Mouse (Mus musculus): Measurements from ENCODE around the gene Trim16. TPM values are rescaled to one million over a fixed set of nuclear protein-coding genes. Genes with fewer than 3 reads are reported as not detected.

Gene Trim16
- polyA plus RNA-seq (2014; fragmentation: Nextera tagmentation; extraction: Ambion mirVana), result 5.3 and 6.4 TPM in 2 replicates

- 0 out of 2 replicates have a peak, but pooled peaks cover 2% of the 10 kb centered on the region for H3K4me1 ChIP-seq (replicated peaks; ENCODE audit: control insufficient read depth, insufficient read depth, low read length)
- H3K36me3 ChIP-seq (ENCODE audit: control insufficient read depth, insufficient read depth, low read length), result no peaks in the 10 kb centered on the region
- DNase-seq (ENCODE audit: low spot score) (peak; percentile 53), ATAC-seq (ENCODE audit: low FRiP score) (peak; percentile 53)
- peak within 1 kb of the TSS; percentile 19 for H3K4me3 ChIP-seq (ENCODE audit: low read depth, low read length)
- H3K9me3 ChIP-seq (ENCODE audit: control insufficient read depth, low read length), result no peaks in the 10 kb centered on the region
- peak within 1 kb of the TSS; percentile 50 for H3K4me2 ChIP-seq (replicated peaks; ENCODE audit: low read depth, low read length)
- peak within 1 kb of the TSS; percentile 16 for H3K9ac ChIP-seq (ENCODE audit: low read depth, low read length)
- no peaks in the 10 kb centered on the region for H3K27me3 ChIP-seq (ENCODE audit: control insufficient read depth, insufficient read depth, low read length)
- WGBS, result 16% methylated on average over 15 of the region's 15 CpGs
- 0 out of 2 replicates have a peak within 1 kb of the TSS, but pooled peaks have one; percentile 18 for H3K27ac ChIP-seq (ENCODE audit: low read depth, low read length)
Observed at GRCm38 (mm10) chr11:62820059-62820541, at the start of gene Trim16. TSS of gene Trim16 (plus strand) at chr11:62820231.

- Histone ChIP-seq H3K4me3 (ENCODE audit: low read depth, low read length) (no peak overlapping the region), H3K36me3 (ENCODE audit: control insufficient read depth, insufficient read depth, low read length) (peaks cover 21% of the 10 kb centered on the region), H3K9me3 (ENCODE audit: control insufficient read depth, low read length) (peaks cover 11% of the 10 kb centered on the region), H3K9ac (ENCODE audit: low read depth, low read length) (no peak overlapping the region), H3K27ac (ENCODE audit: low read depth, low read length) (no peak overlapping the region), H3K4me2 (replicated peaks; ENCODE audit: low read depth, low read length) (no peak overlapping the region), H3K27me3 (ENCODE audit: control insufficient read depth, insufficient read depth, low read length) (no peaks in the 10 kb centered on the region), H3K4me1 (replicated peaks; ENCODE audit: control insufficient read depth, insufficient read depth, low read length) (no peaks in the 10 kb centered on the region)
- 90% methylated on average over 7 of the region's 7 CpGs for WGBS
- DNase-seq (ENCODE audit: low spot score) (no peak), ATAC-seq (ENCODE audit: low FRiP score) (no peak)
Observed at GRCm38 (mm10) chr11:62776510-62776909, 43.5 kb upstream of the Trim16 start.

GRCm38 (mm10) chr11:62788935-62789616, 31.0 kb upstream of the Trim16 start, which contains the start of gene Zfp286:
TSS of gene Zfp286 (minus strand) at chr11:62789462.
- 8% methylated on average over 34 of the region's 34 CpGs for WGBS
- Histone ChIP-seq H3K27ac (ENCODE audit: low read depth, low read length) (no peak within 1 kb of the TSS), H3K4me1 (replicated peaks; ENCODE audit: control insufficient read depth, insufficient read depth, low read length) (no peaks in the 10 kb centered on the region), H3K36me3 (ENCODE audit: control insufficient read depth, insufficient read depth, low read length) (peaks cover 4% of the 10 kb centered on the region; the same call in 1 of the 2 replicates), H3K9ac (ENCODE audit: low read depth, low read length) (peak within 1 kb of the TSS; percentile 78), H3K9me3 (ENCODE audit: control insufficient read depth, low read length) (no peaks in the 10 kb centered on the region), H3K27me3 (ENCODE audit: control insufficient read depth, insufficient read depth, low read length) (no peaks in the 10 kb centered on the region), H3K4me2 (replicated peaks; ENCODE audit: low read depth, low read length) (peak within 1 kb of the TSS; percentile 63), H3K4me3 (ENCODE audit: low read depth, low read length) (peak within 1 kb of the TSS; percentile 59)
- peak; percentile 95 for ATAC-seq (ENCODE audit: low FRiP score)
- peak; percentile 96 for DNase-seq (ENCODE audit: low spot score)

- no peak overlapping the region for H3K27ac ChIP-seq (ENCODE audit: low read depth, low read length)
- H3K4me3 ChIP-seq (ENCODE audit: low read depth, low read length), result peak overlapping the region; percentile 59
- H3K36me3 ChIP-seq (ENCODE audit: control insufficient read depth, insufficient read depth, low read length), result no peaks in the 10 kb centered on the region; the same call in 1 of the 2 replicates
- DNase-seq (ENCODE audit: low spot score) (no peak), ATAC-seq (ENCODE audit: low FRiP score) (no peak)
- H3K4me2 ChIP-seq (replicated peaks; ENCODE audit: low read depth, low read length), result peak overlapping the region; percentile 63
- 58% methylated on average over 3 of the region's 3 CpGs for WGBS
- no peaks in the 10 kb centered on the region for H3K27me3 ChIP-seq (ENCODE audit: control insufficient read depth, insufficient read depth, low read length)
- no peaks in the 10 kb centered on the region for H3K4me1 ChIP-seq (replicated peaks; ENCODE audit: control insufficient read depth, insufficient read depth, low read length)
- H3K9me3 ChIP-seq (ENCODE audit: control insufficient read depth, low read length), result no peaks in the 10 kb centered on the region
- peak overlapping the region; percentile 66 for H3K9ac ChIP-seq (ENCODE audit: low read depth, low read length)
Observed at GRCm38 (mm10) chr11:62789617-62789936, 30.5 kb upstream of the Trim16 start.

GRCm38 (mm10) chr11:62804119-62804518, 15.9 kb upstream of the Trim16 start:
- no peak for DNase-seq (ENCODE audit: low spot score)
- no peaks in the 10 kb centered on the region for H3K27me3 ChIP-seq (ENCODE audit: control insufficient read depth, insufficient read depth, low read length)
- no peak overlapping the region for H3K4me2 ChIP-seq (replicated peaks; ENCODE audit: low read depth, low read length)
- no peaks in the 10 kb centered on the region for H3K4me1 ChIP-seq (replicated peaks; ENCODE audit: control insufficient read depth, insufficient read depth, low read length)
- no peak overlapping the region for H3K4me3 ChIP-seq (ENCODE audit: low read depth, low read length)
- no peak overlapping the region for H3K9ac ChIP-seq (ENCODE audit: low read depth, low read length)
- no peak for ATAC-seq (ENCODE audit: low FRiP score)
- WGBS, result 50% methylated on average over 13 of the region's 13 CpGs
- no peaks in the 10 kb centered on the region for H3K9me3 ChIP-seq (ENCODE audit: control insufficient read depth, low read length)
- H3K27ac ChIP-seq (ENCODE audit: low read depth, low read length), result no peak overlapping the region
- H3K36me3 ChIP-seq (ENCODE audit: control insufficient read depth, insufficient read depth, low read length), result no peaks in the 10 kb centered on the region

- H3K9ac ChIP-seq (ENCODE audit: low read depth, low read length), result no peak overlapping the region
- no peak overlapping the region for H3K27ac ChIP-seq (ENCODE audit: low read depth, low read length)
- no peaks in the 10 kb centered on the region for H3K4me1 ChIP-seq (replicated peaks; ENCODE audit: control insufficient read depth, insufficient read depth, low read length)
- no peaks in the 10 kb centered on the region for H3K9me3 ChIP-seq (ENCODE audit: control insufficient read depth, low read length)
- no peaks in the 10 kb centered on the region for H3K36me3 ChIP-seq (ENCODE audit: control insufficient read depth, insufficient read depth, low read length)
- DNase-seq (ENCODE audit: low spot score), result no peak
- no peak for ATAC-seq (ENCODE audit: low FRiP score)
- H3K4me2 ChIP-seq (replicated peaks; ENCODE audit: low read depth, low read length), result no peak overlapping the region
- 78% methylated on average over 2 of the region's 2 CpGs for WGBS
- H3K4me3 ChIP-seq (ENCODE audit: low read depth, low read length), result no peak overlapping the region
- no peaks in the 10 kb centered on the region for H3K27me3 ChIP-seq (ENCODE audit: control insufficient read depth, insufficient read depth, low read length)
Observed at GRCm38 (mm10) chr11:62807965-62808364, 12.1 kb upstream of the Trim16 start.

- ATAC-seq (ENCODE audit: low FRiP score), result no peak
- peak; percentile 28 for DNase-seq (ENCODE audit: low spot score)
- 72% methylated on average over 4 of the region's 4 CpGs for WGBS
Observed at GRCm38 (mm10) chr11:62809201-62809600, 10.8 kb upstream of the Trim16 start.

GRCm38 (mm10) chr11:62812268-62812667, 7.8 kb upstream of the Trim16 start:
- Histone ChIP-seq H3K36me3 (ENCODE audit: control insufficient read depth, insufficient read depth, low read length) (no peaks in the 10 kb centered on the region), H3K9ac (ENCODE audit: low read depth, low read length) (no peak overlapping the region), H3K27me3 (ENCODE audit: control insufficient read depth, insufficient read depth, low read length) (no peaks in the 10 kb centered on the region), H3K4me3 (ENCODE audit: low read depth, low read length) (no peak overlapping the region), H3K4me2 (replicated peaks; ENCODE audit: low read depth, low read length) (no peak overlapping the region), H3K4me1 (replicated peaks; ENCODE audit: control insufficient read depth, insufficient read depth, low read length) (no peaks in the 10 kb centered on the region), H3K27ac (ENCODE audit: low read depth, low read length) (no peak overlapping the region), H3K9me3 (ENCODE audit: control insufficient read depth, low read length) (no peaks in the 10 kb centered on the region)
- no peak for ATAC-seq (ENCODE audit: low FRiP score)
- no peak for DNase-seq (ENCODE audit: low spot score)
- WGBS, result 85% methylated on average over 6 of the region's 6 CpGs

More at GRCm38 (mm10) chr11:62809201-62809600, 10.8 kb upstream of the Trim16 start:
- H3K27me3 ChIP-seq (ENCODE audit: control insufficient read depth, insufficient read depth, low read length), result no peaks in the 10 kb centered on the region
- H3K9me3 ChIP-seq (ENCODE audit: control insufficient read depth, low read length), result no peaks in the 10 kb centered on the region
- H3K27ac ChIP-seq (ENCODE audit: low read depth, low read length), result no peak overlapping the region
- no peaks in the 10 kb centered on the region for H3K36me3 ChIP-seq (ENCODE audit: control insufficient read depth, insufficient read depth, low read length)
- H3K9ac ChIP-seq (ENCODE audit: low read depth, low read length), result no peak overlapping the region
- no peak overlapping the region for H3K4me2 ChIP-seq (replicated peaks; ENCODE audit: low read depth, low read length)
- H3K4me3 ChIP-seq (ENCODE audit: low read depth, low read length), result no peak overlapping the region
- H3K4me1 ChIP-seq (replicated peaks; ENCODE audit: control insufficient read depth, insufficient read depth, low read length), result no peaks in the 10 kb centered on the region

GRCm38 (mm10) chr11:62813497-62813896, 6.5 kb upstream of the Trim16 start:
- DNase-seq (ENCODE audit: low spot score) (no peak), ATAC-seq (ENCODE audit: low FRiP score) (no peak)
- Histone ChIP-seq H3K4me2 (replicated peaks; ENCODE audit: low read depth, low read length) (no peak overlapping the region), H3K27ac (ENCODE audit: low read depth, low read length) (no peak overlapping the region), H3K36me3 (ENCODE audit: control insufficient read depth, insufficient read depth, low read length) (no peaks in the 10 kb centered on the region), H3K27me3 (ENCODE audit: control insufficient read depth, insufficient read depth, low read length) (no peaks in the 10 kb centered on the region), H3K4me3 (ENCODE audit: low read depth, low read length) (no peak overlapping the region), H3K9ac (ENCODE audit: low read depth, low read length) (no peak overlapping the region), H3K4me1 (replicated peaks; ENCODE audit: control insufficient read depth, insufficient read depth, low read length) (no peaks in the 10 kb centered on the region), H3K9me3 (ENCODE audit: control insufficient read depth, low read length) (no peaks in the 10 kb centered on the region)
- 66% methylated on average over 1 of the region's 1 CpGs for WGBS

Data from hindbrain, embryonic 11.5 days (tissue).